Mouse (Mus musculus): ENCODE results near the gene Trim16.

Trim16 gene

GRCm38 (mm10) chr11:62820059-62820541 lies at the start of gene Trim16:
Gene Trim16 (plus strand): TSS chr11:62820231.
- no peak for DNase-seq (ENCODE audit: low spot score)

GRCm38 (mm10) chr11:62776510-62776909 lies 43.5 kb upstream of the Trim16 start:
- DNase-seq (ENCODE audit: low spot score) = no peak

GRCm38 (mm10) chr11:62788935-62789616 lies 31.0 kb upstream of the Trim16 start, which contains the start of gene Zfp286:
Gene Zfp286 (minus strand): TSS chr11:62789462.
- peak; percentile 82 for DNase-seq (ENCODE audit: low spot score)

GRCm38 (mm10) chr11:62789617-62789936 lies 30.5 kb upstream of the Trim16 start:
- no peak for DNase-seq (ENCODE audit: low spot score)

- no peak for DNase-seq (ENCODE audit: low spot score)
Observed at GRCm38 (mm10) chr11:62804119-62804518, 15.9 kb upstream of the Trim16 start.

GRCm38 (mm10) chr11:62807965-62808364 lies 12.1 kb upstream of the Trim16 start:
- DNase-seq (ENCODE audit: low spot score) = no peak

- peak; percentile 6 for DNase-seq (ENCODE audit: low spot score)
Observed at GRCm38 (mm10) chr11:62809201-62809600, 10.8 kb upstream of the Trim16 start.

- DNase-seq (ENCODE audit: low spot score) = no peak
Observed at GRCm38 (mm10) chr11:62812268-62812667, 7.8 kb upstream of the Trim16 start.

- DNase-seq (ENCODE audit: low spot score) = no peak
Observed at GRCm38 (mm10) chr11:62813497-62813896, 6.5 kb upstream of the Trim16 start.

- no peak for DNase-seq (ENCODE audit: low spot score)
Observed at GRCm38 (mm10) chr11:62813970-62814624, 5.9 kb upstream of the Trim16 start.

GRCm38 (mm10) chr11:62814625-62815024 lies 5.4 kb upstream of the Trim16 start:
- no peak for DNase-seq (ENCODE audit: low spot score)

GRCm38 (mm10) chr11:62815438-62815837 lies 4.6 kb upstream of the Trim16 start:
- DNase-seq (ENCODE audit: low spot score) = no peak

- DNase-seq (ENCODE audit: low spot score) = no peak
Observed at GRCm38 (mm10) chr11:62816591-62816990, 3.4 kb upstream of the Trim16 start.

- no peak for DNase-seq (ENCODE audit: low spot score)
Observed at GRCm38 (mm10) chr11:62819059-62819686, 858 bp upstream of the Trim16 start.

- DNase-seq (ENCODE audit: low spot score) = no peak
Observed at GRCm38 (mm10) chr11:62820661-62821437, 818 bp downstream of the Trim16 start.

GRCm38 (mm10) chr11:62821893-62822292 lies 1.9 kb downstream of the Trim16 start:
- DNase-seq (ENCODE audit: low spot score) = no peak

- no peak for DNase-seq (ENCODE audit: low spot score)
Observed at GRCm38 (mm10) chr11:62824211-62824610, 4.2 kb downstream of the Trim16 start.

- DNase-seq (ENCODE audit: low spot score) = no peak
Observed at GRCm38 (mm10) chr11:62825222-62826105, 5.4 kb downstream of the Trim16 start.

- no peak for DNase-seq (ENCODE audit: low spot score)
Observed at GRCm38 (mm10) chr11:62826106-62826733, 6.2 kb downstream of the Trim16 start.

GRCm38 (mm10) chr11:62827135-62827534 lies 7.1 kb downstream of the Trim16 start:
- DNase-seq (ENCODE audit: low spot score) = no peak

- DNase-seq (ENCODE audit: low spot score) = no peak
Observed at GRCm38 (mm10) chr11:62827911-62828310, 7.9 kb downstream of the Trim16 start.
